Mouse (Mus musculus) small intestine, adult 2 months (tissue): ENCODE data around the gene Anks3. TPM values are rescaled to one million over a fixed set of nuclear protein-coding genes. Genes with fewer than 3 reads are reported as not detected.

ENCODE experiments used
- H3K27ac ChIP-seq: fragments of 200-500 bp; 2 replicates; pipeline ENCODE4 v1.5.1; 2012; ENCODE audit warnings: low read depth, low read length, control low read depth, inconsistent platforms; ENCODE audit not compliant: insufficient read depth
- H3K27me3 ChIP-seq: fragments of 200-500 bp; 2 replicates; pipeline ENCODE4 v1.6.1; 2012; ENCODE audit warnings: mild to moderate bottlenecking, moderate library complexity, low read length, inconsistent platforms; ENCODE audit not compliant: control insufficient read depth, insufficient read depth
- H3K36me3 ChIP-seq: fragments of 200-500 bp; 2 replicates; pipeline ENCODE4 v1.6.1; 2012; ENCODE audit warnings: mild to moderate bottlenecking, low read length, control low read depth, inconsistent platforms; ENCODE audit not compliant: control insufficient read depth, insufficient read depth
- H3K4me1 ChIP-seq: fragments of 200-500 bp; 2 replicates; pipeline ENCODE4 v1.6.1; 2012; ENCODE audit warnings: low read length, inconsistent platforms, mixed read lengths; ENCODE audit not compliant: control insufficient read depth, insufficient read depth, insufficient read length
- H3K4me3 ChIP-seq: fragments of 200-500 bp; 2 replicates; pipeline ENCODE4 v1.5.1; 2012; ENCODE audit warnings: low read depth, mild to moderate bottlenecking, control low read depth, inconsistent platforms, low read length, moderate library complexity
- CTCF ChIP-seq: fragments of 200-500 bp; IDR thresholded peaks from 2 replicates; pipeline ENCODE4 v1.5.1; 2012; ENCODE audit warnings: low read depth, mild to moderate bottlenecking, control low read depth, inconsistent platforms, low read length, moderate library complexity, mixed read lengths; ENCODE audit not compliant: insufficient replicate concordance, insufficient read length; ENCODE audit errors: extremely low read depth
- POLR2A ChIP-seq: fragments of 200-500 bp; IDR thresholded peaks from 2 replicates; pipeline ENCODE4 v1.6.1; 2012; ENCODE audit warnings: low read depth, mild to moderate bottlenecking, control low read depth, inconsistent platforms, low read length, moderate library complexity
- WGBS: fragments of 180-500 bp; shearing (Covaris S2); methylation state at CpG from one replicate; pipeline ENCODE4 v1.1.7; 2018; 5-methylcytosine and 5-hydroxymethylcytosine counted together
- polyA plus RNA-seq: library from polyadenylated mRNA; depleted of rRNA; stranded (reverse); fragments of >200 nt; gene quantifications from 2 replicates; pipeline ENCODE4 v1.2.3, GENCODE M21; 2012

The Anks3 gene
- polyA plus RNA-seq, 1 experiment, result 34.8 TPM

- H3K27me3 ChIP-seq, result no peaks in the 10 kb centered on the region
- no peaks in the 10 kb centered on the region for H3K36me3 ChIP-seq
- no peak overlapping the region for H3K4me3 ChIP-seq
- TF ChIP-seq CTCF, result no peak
- TF ChIP-seq POLR2A, result no peak
- 38% methylated on average over 5 of the region's 5 CpGs for WGBS
- no peak overlapping the region for H3K27ac ChIP-seq
- H3K4me1 ChIP-seq, result no peaks in the 10 kb centered on the region
Observed at GRCm38 (mm10) chr16:4978275-4979051, 14.5 kb upstream of the Anks3 start.

- H3K27me3 ChIP-seq, result no peaks in the 10 kb centered on the region
- H3K4me1 ChIP-seq, result no peaks in the 10 kb centered on the region
- no peak overlapping the region for H3K4me3 ChIP-seq
- 71% methylated on average over 2 of the region's 2 CpGs for WGBS
- H3K27ac ChIP-seq, result no peak overlapping the region
- TF ChIP-seq POLR2A (no peak), CTCF (no peak)
- no peaks in the 10 kb centered on the region for H3K36me3 ChIP-seq
Observed at GRCm38 (mm10) chr16:4976180-4976579, 12.2 kb upstream of the Anks3 start.

DNA sequence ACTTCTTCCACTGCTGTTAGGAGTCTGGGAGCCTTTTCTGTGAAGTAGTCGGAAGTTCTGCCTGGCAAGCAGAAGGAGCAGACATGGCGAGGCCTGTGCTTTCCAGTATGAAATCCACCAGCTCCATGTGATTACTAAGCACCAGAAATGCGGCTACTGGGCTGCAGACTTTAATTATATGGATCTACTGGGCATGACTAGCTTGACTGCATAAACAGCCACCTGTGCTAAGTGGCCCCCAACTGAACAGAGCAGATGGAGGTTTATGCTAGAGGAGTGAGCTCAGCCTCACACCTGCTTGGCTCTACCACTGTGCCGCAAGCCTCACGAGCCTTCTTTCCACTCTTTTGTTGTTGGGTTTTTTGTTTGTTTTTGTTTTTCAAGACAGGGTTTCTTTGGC, 10.5 kb upstream of the Anks3 start:
- TF ChIP-seq POLR2A (no peak), CTCF (no peak)
- Histone ChIP-seq H3K27me3 (no peaks in the 10 kb centered on the region), H3K4me3 (no peak overlapping the region)

GRCm38 (mm10) chr16:4971626-4972025, 7.6 kb upstream of the Anks3 start:
- Histone ChIP-seq H3K27me3 (no peaks in the 10 kb centered on the region), H3K27ac (no peak overlapping the region), H3K4me1 (no peaks in the 10 kb centered on the region), H3K36me3 (no peaks in the 10 kb centered on the region), H3K4me3 (no peak overlapping the region)
- no peak for TF ChIP-seq POLR2A
- TF ChIP-seq CTCF, result no peak
- WGBS, result 68% methylated on average over 4 of the region's 4 CpGs

More for the DNA sequence above, 10.5 kb upstream of the Anks3 start:
- 94% methylated on average over 5 of the region's 5 CpGs for WGBS
- Histone ChIP-seq H3K27ac (no peak overlapping the region), H3K4me1 (no peaks in the 10 kb centered on the region), H3K36me3 (no peaks in the 10 kb centered on the region)

GRCm38 (mm10) chr16:4969055-4969843, 5.2 kb upstream of the Anks3 start:
- Histone ChIP-seq H3K27me3 (no peaks in the 10 kb centered on the region), H3K27ac (peak overlapping the region; percentile 30; the same call in 1 of the 2 replicates), H3K4me1 (0 out of 2 replicates have a peak, but pooled peaks cover 2% of the 10 kb centered on the region), H3K36me3 (no peaks in the 10 kb centered on the region), H3K4me3 (no peak overlapping the region)
- 74% methylated on average over 5 of the region's 5 CpGs for WGBS
- TF ChIP-seq POLR2A, result no peak
- TF ChIP-seq CTCF, result no peak

DNA sequence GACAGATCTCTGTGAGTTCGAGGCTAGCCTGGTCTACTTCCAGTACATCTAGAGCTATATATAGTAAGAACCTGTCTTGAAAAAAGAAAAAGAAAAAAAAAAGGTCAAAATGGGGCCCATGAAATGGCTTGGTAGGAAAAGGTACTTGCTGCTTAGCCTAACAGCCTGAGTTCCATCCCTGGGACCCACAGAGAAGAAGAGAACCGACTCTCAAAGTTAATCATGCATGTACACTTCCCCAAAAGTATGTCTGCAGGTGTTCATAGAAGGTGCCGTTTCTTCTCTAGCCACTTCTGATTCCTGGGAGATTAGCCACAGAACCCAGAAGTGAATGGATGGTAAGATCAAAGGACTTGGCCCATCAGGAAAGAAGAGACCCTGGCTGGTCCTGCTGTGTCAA, 4.4 kb upstream of the Anks3 start:
- H3K27ac ChIP-seq, result no peak overlapping the region
- H3K4me1 ChIP-seq, result peaks cover 2% of the 10 kb centered on the region; the same call in 1 of the 2 replicates
- H3K27me3 ChIP-seq, result no peaks in the 10 kb centered on the region
- no peak for TF ChIP-seq POLR2A
- no peak for TF ChIP-seq CTCF
- 78% methylated on average over 3 of the region's 3 CpGs for WGBS
- no peaks in the 10 kb centered on the region for H3K36me3 ChIP-seq
- H3K4me3 ChIP-seq, result no peak overlapping the region

DNA sequence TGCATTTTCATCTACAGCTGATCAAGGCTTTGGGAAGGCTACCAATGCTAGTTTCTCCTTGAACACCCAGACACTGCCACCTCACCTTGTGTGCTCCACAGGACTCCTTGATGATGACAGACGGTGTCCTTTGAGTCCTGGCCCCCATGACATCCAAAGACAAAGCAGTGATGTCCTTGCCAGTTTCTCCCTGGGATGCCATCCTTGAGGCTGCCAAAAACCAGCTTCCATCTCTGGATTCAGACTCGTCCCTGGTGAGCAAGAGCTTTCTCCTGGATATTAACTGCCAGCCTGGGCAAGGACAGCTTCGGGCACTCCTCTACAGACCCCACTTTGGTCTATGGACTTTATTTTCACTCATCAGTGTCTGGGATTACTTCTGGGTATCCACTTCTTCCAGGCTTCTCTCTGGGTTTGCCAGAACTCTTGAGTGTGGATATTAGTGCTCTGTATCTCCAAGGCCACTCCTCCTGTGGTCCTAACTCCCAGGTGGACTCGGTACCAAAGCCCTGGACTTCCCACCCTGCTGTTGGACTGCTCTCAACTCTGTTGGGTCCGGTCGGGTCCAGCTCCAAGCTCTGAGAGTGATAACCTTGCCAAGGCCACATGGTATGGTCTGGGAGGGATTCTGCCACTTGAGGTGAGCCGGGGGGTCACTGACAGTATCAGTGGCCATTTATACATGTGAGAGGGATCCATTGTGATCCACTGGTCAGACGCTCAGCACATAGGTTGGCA, 1.6 kb upstream of the Anks3 start:
- WGBS, result 88% methylated on average over 8 of the region's 8 CpGs

More for the DNA sequence above, 1.6 kb upstream of the Anks3 start:
- Histone ChIP-seq H3K27me3 (no peaks in the 10 kb centered on the region), H3K4me3 (no peak overlapping the region), H3K27ac (no peak overlapping the region), H3K36me3 (no peaks in the 10 kb centered on the region), H3K4me1 (peaks cover 13% of the 10 kb centered on the region; the same call in 1 of the 2 replicates)
- TF ChIP-seq POLR2A (no peak), CTCF (no peak)
